Mouse (Mus musculus) CD4-positive, CD25-positive, alpha-beta regulatory T cell, adult 2 months (primary cell): ENCODE data around the gene Ttc21a.

ENCODE experiments used
- DNase-seq: peaks from one replicate; pipeline ENCODE4 v3.0.0-alpha.2; 2012; ENCODE audit warnings: low read depth, low spot score

The Ttc21a gene

GRCm38 (mm10) chr9:119975286-119975685 lies 37.9 kb downstream of the Ttc21a start:
- DNase-seq: no peak

- peak; percentile 56 for DNase-seq
These were observed 39.5 kb downstream of the Ttc21a start for GRCm38 (mm10) chr9:119976704-119977556.

GRCm38 (mm10) chr9:119977557-119978060 lies 40.2 kb downstream of the Ttc21a start:
- peak; percentile 43 for DNase-seq

- peak; percentile 74 for DNase-seq
These were observed 40.9 kb downstream of the Ttc21a start for GRCm38 (mm10) chr9:119978151-119978810.

GRCm38 (mm10) chr9:119978811-119979441 lies 41.5 kb downstream of the Ttc21a start:
- DNase-seq: peak; percentile 35

- peak; percentile 35 for DNase-seq
These were observed 42.3 kb downstream of the Ttc21a start for GRCm38 (mm10) chr9:119979749-119980148.

GRCm38 (mm10) chr9:119980770-119981182 lies 43.4 kb downstream of the Ttc21a start:
- DNase-seq: peak; percentile 50

GRCm38 (mm10) chr9:119981183-119982179 lies 44.1 kb downstream of the Ttc21a start:
- DNase-seq: peak; percentile 92

- DNase-seq: peak; percentile 93
These were observed 44.9 kb downstream of the Ttc21a start for GRCm38 (mm10) chr9:119982241-119982811.

GRCm38 (mm10) chr9:119982956-119983551 lies 45.6 kb downstream of the Ttc21a start:
- peak; percentile 88 for DNase-seq

- peak; percentile 95 for DNase-seq
These were observed 46.5 kb downstream of the Ttc21a start for GRCm38 (mm10) chr9:119983585-119984535.

- peak; percentile 60 for DNase-seq
These were observed 47.2 kb downstream of the Ttc21a start, which contains the start of gene Csrnp1 for GRCm38 (mm10) chr9:119984536-119985011. Gene Csrnp1, minus strand, starts transcription at chr9:119984658.

- no peak for DNase-seq
These were observed 48.6 kb downstream of the Ttc21a start for GRCm38 (mm10) chr9:119985881-119986574.

- DNase-seq: peak; percentile 87
These were observed 50.9 kb downstream of the Ttc21a start for GRCm38 (mm10) chr9:119988304-119988703.

- no peak for DNase-seq
These were observed 53.9 kb downstream of the Ttc21a start for GRCm38 (mm10) chr9:119991310-119991709.

GRCm38 (mm10) chr9:119993092-119993844 lies 55.9 kb downstream of the Ttc21a start:
- no peak for DNase-seq

GRCm38 (mm10) chr9:119994207-119994606 lies 56.8 kb downstream of the Ttc21a start:
- DNase-seq: no peak
